Mouse (Mus musculus): ENCODE measurements around the gene Olfr1223.
A peak's percentile ranks its signal among the peaks of the same experiment; 100 is the strongest.
"Not testable (repeated sequence)": the region's sequence is repeated elsewhere in the genome, so short reads cannot be mapped to it uniquely, and the experiment has no call there.

Olfr1223 gene

DNA sequence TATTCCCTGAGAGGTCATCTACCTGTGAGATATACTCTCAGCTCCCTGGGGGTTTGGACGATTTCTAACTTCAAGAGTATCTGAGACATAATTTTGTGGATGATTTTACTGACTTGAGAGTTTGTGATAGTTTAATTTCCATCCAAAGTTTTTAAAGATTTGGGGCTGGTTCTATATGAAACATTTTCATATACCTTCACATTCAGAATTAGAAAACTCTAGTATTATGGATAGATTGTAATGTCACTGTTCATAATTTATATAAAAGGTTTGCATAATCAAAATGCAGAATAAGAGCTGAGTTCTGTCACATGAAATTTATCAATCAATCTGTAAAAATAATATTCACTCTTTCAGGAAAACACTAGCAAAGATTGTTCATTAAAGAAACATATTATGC is at the start of gene Olfr1223:
TSS of gene Olfr1223 (minus strand) at position 101 of the 400 bp plus-strand sequence.
- DNase-seq (ENCODE audit: low read depth, low spot score), result no peak

DNA sequence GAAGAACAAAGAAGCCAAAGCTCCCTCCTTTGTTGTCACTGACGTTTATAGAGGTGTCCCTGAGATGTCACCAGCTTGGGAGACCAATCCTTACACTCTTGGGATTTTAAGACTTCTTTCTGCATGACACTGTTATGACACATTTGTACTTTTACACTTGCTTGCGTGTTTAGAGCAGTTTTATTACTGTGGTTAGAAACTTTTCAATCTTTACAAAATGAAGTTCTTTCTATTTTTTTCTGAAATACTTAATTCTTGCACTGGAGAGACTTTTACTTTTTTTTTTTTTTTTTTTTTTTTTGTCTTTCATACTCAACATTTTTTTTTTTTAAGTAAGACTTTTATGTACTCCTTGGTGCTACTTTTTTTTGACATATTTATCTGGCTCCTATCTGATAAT is 48.6 kb upstream of the Olfr1223 start, which contains the start of gene Olfr1226:
TSS of gene Olfr1226 (minus strand) at position 101 of the 400 bp plus-strand sequence.
- no peak for DNase-seq (ENCODE audit: low read depth, low spot score)

DNA sequence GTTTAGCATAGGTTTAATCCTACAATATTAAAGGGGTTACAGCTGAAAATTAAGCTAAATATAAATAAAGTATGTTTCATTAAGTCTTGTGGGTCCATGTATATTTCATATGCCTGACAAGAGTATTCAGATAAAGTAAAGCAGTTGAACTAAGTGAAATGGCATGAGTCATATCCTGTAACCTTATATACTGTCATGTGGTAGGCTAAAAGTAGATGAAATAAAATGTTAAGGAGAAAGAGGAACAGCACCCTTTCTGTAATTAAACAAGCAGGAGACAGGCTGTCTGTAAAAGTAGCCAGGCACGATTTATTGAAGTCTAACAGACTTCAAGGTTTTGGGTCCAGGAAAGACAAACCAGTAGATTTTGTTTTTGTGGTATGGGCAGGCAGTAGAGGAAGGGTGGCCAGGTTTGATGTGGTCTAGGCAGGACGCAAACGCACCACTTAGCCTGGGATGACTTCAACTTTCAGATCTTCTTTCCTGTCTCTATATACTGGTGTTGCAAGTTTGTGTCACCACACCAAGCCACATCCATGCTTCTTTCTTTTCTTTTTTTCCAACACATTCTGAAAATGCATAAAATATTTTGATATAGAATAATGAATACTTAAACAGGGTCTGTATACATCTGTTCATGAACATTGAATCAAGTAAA is 45.1 kb upstream of the Olfr1223 start:
- peak; percentile 53 for DNase-seq (ENCODE audit: low read depth, low spot score)

DNA sequence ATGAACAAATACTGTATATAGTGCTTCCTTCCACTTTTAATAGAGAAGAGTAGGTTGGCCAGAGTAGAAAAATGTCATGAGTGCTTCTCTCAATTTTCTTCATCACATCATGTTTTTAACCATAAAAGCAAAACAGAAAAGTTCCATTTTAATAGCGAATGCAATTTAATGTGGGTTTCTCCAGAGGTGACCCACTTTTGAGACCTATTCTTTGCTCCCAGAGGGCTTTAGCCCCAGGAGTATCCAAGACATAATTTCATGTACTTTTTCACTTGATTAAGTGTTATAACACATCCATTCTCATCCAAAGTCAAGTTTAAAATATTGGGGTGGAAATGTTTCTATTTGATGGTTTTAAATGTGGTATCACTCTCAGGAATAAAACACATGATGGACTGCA is 23.2 kb upstream of the Olfr1223 start, which contains the start of gene Olfr1225:
TSS of gene Olfr1225 (minus strand) at position 101 of the 400 bp plus-strand sequence.
- DNase-seq (ENCODE audit: low read depth, low spot score), result no peak

DNA sequence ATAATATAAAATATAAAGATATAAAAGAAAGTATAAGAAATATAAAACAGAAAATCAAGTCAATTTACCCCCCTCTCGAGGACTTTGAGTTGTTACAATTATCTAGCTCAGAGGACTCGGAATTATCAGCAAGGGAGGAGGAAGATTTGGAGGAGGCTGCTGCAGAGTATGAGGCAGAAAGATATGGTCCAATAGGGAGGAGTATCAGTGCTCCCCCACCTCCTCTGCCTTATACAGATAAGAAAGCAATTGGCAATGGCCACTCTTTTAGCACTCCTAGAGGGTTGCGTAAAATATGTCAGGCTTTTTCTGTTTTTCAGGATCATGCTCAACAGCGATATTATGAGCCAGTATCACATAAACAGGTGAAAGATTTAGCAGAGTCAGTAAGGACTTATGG is 13.4 kb upstream of the Olfr1223 start:
- DNase-seq (ENCODE audit: low read depth, low spot score), result not testable (repeated sequence)

DNA sequence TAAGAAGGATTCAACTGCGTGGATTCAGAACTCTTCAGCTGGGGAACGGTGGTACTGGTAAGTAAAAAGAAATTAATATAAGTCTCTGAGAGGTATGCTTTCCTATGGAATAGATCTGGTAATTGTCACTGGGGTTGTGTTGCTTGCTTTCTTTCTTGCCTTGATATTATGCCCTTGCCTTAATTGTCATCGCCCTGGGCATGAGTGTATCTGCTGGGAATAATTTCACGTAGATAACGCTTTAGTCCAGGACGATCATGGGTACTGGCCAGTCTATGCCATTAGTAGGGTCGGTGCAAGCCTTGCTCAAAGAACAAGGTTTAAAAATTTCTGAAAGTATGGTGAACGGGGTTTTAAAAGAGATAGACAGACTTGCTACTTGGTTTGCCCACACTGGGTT is 12.6 kb upstream of the Olfr1223 start, which contains the start of gene Olfr1224-ps1:
TSS of gene Olfr1224-ps1 (minus strand) at position 101 of the 400 bp plus-strand sequence.
- not testable (repeated sequence) for DNase-seq (ENCODE audit: low read depth, low spot score)

DNA sequence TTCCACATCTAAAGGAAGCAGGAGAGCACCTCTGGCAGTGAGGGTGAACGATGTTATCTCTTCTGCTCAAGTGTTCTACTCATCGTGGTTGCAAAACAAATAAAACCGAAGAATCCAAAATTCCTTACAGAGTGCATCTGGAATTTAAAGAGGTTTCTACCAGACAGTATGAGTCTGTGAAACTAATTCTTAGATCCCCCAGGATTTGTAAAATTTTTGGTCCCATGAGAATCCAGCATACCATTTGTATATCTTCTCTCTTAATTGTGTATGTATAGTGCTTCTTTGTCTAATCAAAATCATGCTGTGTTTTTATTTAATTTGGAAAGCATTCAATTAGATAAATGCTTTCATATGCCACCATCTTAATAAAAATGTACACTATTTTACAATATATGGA is 18.4 kb downstream of the Olfr1223 start, which contains the start of gene Olfr1222:
TSS of gene Olfr1222 (minus strand) at position 101 of the 400 bp plus-strand sequence.
- DNase-seq (ENCODE audit: low read depth, low spot score), result no peak

DNA sequence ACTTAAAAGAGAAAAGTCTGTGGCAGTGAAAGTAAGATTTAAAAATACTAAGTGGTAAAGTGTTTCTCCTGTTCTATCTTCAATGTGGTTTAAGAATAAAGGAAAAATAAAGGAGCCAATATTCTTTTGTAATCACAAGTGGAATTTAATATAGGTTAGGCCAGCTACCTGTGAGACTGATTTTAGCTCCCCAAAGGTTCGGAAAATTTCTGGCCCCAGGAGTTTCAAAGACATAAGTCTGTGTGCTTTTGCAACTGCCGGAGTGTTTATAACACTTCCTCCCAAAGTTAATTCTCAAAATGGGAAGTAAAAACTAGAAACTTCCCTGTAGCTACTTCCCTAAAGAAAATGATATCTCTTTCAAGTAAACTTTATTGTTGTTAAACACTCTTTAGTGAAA is 34.2 kb downstream of the Olfr1223 start, which contains the start of gene Olfr1221:
TSS of gene Olfr1221 (minus strand) at position 101 of the 400 bp plus-strand sequence.
- no peak for DNase-seq (ENCODE audit: low read depth, low spot score)

DNA sequence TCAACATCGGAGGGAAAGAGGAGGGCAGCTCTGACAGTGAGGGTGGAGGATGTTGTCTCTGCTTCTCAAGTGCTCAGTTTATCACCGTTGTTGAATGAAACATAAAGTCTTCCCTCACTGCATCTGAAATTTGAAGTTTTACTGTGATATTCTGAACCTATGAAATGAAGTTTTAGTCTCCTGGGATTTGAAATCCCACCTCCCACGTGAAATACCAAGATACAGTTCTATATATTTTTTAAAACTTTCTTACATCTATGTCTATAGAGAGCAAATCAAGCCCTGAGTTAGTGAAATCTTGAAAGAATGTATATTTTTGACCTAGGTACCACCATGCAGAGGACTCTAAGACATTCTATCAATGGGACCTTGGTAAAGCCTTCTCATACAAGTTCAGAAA is 44.6 kb downstream of the Olfr1223 start, which contains the start of gene Olfr1220:
TSS of gene Olfr1220 (minus strand) at position 101 of the 400 bp plus-strand sequence.
- no peak for DNase-seq (ENCODE audit: low read depth, low spot score)

DNA sequence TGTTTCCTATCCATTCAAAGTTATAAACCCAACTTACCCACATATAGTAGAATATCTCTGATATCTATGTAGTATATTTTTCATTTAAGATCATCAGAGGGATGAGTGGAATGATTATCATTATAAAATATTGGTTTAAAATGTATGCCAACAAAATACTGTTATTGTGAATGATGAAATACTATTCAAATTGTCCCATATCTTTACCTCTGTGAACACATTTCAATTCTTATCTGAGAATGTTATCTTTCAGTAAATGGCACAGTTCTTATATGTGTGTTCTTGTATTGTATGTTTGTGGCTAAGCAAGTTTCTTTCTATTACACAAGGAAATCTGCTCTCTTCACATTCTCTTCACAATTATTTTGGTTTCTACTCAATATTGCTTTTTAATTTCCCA is 45.7 kb downstream of the Olfr1223 start:
- DNase-seq (ENCODE audit: low read depth, low spot score), result no peak

DNA sequence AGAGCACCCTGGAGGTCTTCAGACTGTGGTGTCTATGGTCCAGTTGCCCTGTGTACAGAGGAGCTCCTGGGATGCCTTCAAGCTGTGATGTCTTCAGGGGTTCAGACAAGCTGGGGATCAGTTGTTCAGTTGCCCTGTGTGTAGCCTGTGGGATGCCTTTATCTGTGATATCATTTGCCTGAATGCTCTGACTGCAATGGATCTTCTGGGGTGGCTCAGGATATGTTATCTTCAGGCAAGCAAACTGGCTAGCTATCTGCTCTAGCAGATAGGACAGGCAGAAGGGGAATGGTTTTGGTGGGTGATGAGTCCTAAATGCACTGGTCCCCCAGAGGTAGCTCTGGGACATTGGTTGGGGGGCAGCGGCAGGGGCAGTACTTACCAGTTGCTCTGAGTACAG is 57.5 kb downstream of the Olfr1223 start:
- no peak for DNase-seq (ENCODE audit: low read depth, low spot score)
